Mouse (Mus musculus) kidney, postnatal 14 days (tissue): ENCODE measurements around the gene Lpp.
A peak's percentile ranks its signal among the peaks of the same experiment; 100 is the strongest.

Experiments
- DNase-seq: peaks from one replicate; pipeline ENCODE4 v3.0.0; 2022; ENCODE audit warnings: mixed read lengths

Gene Lpp

DNA sequence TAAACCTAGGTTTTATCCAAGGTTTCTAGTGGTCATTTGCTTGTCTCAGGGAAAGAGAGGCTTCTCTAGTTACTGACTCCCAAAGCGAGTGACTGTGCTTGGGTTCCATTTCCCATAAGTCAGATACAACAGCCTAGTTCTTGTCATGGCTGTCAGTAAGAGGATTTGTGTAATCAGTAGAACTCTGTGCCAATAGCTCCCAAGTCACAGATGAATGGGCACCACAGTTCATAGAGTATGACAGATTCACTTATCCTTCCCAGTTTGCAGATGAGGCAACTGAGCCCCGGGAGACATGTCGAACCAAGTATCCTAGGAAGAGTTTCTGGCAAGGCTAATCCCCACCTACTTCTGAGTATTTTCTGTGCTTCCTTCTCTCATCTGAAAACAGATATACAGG, 556.0 kb downstream of the Lpp start:
- no peak for DNase-seq

DNA sequence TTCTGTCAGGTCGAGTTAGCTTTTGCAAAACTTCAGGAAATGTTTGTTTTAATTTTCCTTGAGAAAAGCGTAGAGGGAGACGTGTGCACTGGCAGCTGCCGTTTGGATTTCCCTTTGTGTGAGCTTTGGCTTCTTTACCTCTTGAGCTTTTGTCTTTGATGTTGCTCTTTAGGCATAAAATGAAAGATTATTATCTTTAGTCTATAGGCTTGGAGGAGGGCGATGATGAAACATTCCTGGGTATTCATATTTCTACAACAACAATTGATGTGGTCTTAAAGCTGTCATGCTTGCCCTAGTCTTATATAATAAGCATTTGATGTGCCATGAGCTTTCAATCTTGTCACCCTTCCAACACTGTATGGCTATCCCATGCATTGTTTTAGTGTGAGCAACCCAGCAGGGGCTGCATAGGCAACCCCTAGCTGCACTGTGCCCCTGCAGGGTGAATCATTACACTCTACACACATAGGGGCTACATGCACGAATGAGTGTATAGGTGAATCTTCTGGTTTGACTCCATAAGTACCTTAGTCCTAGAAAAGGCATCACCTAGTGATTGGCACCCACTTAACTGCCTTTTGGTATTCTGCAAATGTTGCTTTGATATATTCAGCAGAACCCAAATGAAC, 556.9 kb downstream of the Lpp start:
- DNase-seq = no peak

DNA sequence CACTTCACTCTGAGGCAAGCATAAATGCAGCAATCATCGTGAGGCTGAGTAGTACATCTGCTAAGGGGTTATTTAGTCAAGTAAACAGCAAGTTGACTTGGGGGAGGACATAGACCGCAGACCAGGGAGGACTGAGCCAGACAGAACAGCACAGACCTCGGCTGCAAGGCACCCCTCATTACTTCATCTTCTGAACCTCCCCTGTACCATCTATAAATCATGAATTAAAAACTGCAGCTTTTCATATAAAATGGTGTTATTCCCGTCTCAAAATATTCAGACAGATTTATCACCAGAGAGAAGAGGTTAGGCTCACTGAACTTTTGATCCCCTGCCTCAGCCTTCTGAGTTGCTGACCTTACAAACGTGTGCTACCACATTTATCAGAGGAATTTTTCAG, 558.6 kb downstream of the Lpp start:
- DNase-seq = no peak

DNA sequence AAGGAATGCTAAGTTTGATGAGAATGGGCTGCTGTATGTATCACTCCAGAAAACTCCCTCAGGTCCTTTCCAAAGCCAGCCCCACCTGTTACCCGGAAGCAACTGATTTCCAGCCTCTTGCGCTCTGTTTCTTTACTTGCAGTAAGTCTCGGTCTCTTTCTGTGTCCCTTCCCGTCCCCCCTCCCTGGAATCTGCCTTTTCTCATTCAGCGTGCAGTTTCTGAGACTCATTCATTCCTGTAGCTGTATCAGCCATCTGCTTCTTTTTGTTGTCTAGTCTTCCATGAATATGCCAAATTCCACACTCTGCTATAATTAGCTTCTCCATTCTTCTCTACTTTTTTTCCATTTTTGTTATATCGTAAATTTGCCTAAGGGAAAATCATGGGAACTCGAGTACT, 561.7 kb downstream of the Lpp start:
- DNase-seq = no peak

DNA sequence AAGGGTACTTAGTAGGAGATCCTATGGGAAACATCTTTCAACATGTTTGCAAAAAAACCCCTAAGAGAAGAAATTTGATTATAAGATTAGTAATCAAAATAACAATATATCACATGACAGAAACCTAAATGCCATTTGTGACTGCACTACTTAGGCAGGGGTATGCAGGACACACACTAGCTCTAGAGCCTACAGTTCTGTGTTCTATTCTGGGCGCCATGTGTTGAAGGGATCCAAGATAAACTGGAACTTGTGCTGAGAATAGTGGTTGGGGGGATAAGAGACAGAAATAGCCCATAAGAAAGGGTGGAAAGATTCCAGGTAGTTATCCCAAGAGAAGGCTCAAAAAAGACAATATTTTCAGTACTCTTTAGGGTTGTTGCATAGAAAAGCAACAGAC, 565.4 kb downstream of the Lpp start:
- DNase-seq = no peak

DNA sequence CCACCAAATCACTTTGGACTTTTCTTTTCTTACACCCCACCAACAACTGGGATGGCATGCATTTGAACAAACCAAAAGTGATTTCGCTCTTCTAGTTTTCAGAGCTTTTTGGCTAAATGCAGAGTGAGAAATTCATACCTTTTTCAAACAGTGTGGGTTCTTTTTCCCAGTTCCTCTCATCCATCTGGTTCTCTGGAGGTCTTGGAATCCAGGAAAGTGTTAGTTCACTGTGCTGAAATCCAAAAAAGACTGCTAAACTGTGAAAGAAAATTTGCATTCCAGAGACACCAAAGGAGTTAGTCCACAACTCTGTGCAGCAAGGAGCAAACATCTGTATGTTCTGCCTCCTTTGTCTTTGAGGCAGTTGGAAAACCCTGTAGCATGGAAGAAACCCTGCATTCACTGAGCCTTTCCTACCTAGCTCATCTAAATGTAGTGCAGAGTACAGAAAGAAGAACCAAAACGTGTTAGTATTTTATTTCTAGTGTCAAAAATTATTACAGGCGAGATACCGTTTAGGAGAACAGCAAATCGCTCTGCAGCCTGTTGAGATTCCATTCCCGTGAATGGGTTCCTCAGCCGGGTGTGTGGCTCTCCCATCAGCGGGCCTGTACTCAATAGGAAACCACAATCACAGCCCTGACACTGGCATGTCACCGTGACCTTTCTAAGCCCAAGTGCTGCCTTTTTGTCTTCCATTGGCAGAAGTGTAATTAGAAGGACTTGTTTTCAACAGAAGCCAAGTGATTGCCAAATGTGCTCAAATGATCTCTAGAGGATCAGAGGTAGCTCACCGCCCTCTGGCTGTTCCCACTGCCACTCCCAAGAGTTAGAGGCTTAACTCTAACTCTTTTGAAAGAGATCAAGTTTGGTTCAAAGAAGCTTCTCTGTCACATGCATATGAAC, 567.8 kb downstream of the Lpp start:
- DNase-seq = no peak

DNA sequence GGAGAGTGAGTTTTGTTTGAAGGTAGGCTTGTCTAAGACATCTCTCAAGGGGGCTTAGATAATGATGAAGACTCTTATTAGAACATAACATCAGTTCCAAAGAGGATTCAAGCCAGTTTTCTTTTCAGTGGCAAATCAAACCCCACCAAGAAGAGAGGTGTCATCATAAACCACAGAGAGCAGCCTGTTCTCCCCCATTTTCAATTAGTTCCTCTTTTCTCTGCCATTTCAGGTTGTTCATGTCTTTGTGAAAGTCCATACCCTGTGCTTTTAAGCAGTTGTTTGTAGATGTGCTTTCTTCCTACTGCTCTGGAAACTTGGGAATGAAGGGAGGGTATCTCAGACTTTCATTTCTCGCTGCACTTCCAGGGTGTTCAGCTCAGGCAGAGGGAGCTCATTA, 571.0 kb downstream of the Lpp start:
- DNase-seq = no peak

DNA sequence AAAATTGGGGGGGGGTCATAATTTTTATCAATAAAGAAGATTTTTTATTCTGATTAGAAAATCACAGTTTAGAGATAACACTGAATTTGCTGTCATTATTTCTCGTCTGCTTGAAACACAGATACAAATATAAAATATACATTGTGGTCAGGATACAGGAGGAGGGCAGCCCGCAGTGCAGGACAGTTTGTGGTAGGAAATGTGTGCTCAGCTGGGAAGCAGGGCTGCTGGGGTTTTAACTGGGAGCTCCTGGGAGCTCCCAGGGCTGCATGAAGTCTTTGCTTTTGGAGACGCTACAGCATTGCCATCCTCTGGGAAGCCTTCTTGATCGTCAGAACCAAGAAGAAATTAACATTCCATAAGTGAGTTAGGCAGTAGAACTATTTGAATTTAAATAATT, 571.8 kb downstream of the Lpp start:
- no peak for DNase-seq

DNA sequence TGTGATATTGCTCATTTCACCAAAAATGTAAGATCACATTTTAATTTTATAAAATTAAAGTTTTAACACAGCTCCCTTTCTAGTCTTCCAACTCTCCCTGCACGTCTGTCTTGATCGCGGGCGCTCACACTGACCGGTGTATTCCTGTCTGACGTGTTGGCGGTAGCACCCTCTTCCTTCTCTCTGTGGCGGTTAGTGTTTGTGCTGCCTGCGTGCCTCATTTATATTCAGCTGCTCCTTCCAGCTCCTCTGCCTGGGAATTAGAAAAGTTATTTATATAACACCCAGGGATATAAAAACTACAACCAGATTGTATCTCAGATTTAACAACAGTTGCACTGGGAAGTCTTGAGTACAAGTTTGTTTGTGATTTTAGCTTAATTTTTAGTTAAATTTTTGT, 573.2 kb downstream of the Lpp start:
- no peak for DNase-seq

DNA sequence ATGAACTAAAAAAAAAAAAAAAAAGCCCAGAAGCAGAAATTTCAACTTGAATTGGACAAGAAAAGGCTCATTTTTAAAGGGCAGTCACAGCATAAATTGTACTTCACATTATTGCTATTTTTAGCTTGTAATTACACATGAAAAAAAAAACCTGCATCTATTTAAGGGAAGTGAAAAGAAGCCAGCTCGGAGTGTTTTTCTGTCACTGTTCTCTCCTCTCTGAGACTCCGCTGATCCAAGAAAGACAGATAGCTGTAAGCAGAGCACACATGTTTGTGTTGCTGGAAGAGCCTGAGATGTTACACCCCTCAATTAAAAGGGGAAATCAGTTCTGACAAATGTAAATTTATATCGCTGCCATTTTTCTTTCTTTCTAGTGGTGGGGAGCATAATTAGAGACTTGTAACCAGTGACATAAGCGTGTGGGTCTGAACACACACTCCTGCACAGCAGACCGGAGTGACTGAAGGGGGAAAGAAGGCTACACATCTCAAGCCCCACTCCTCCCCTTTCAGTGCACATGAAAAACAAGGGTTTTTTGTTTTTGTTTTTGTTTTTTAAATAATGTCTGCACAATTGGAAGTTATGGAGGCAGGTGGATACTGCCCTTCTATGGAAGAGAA, 579.8 kb downstream of the Lpp start:
- DNase-seq = no peak

DNA sequence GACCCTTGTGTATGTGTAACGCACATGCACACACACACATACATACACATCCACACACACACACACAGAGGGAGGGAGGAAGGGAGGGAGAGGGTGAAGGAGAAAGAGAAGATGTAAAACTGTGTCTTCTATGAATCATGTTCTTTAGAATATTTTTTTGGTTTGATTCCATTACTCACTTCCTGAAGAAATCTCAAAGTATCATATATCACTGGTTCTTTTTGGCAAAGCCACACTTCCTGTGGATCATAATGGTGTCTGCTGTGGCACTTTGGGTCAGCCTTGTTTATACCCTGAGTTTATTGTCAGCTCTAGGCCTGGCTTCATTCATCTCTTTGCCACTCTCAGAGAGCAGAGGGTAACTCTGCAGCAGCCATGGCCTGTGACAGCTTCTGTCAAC, 584.5 kb downstream of the Lpp start:
- no peak for DNase-seq

DNA sequence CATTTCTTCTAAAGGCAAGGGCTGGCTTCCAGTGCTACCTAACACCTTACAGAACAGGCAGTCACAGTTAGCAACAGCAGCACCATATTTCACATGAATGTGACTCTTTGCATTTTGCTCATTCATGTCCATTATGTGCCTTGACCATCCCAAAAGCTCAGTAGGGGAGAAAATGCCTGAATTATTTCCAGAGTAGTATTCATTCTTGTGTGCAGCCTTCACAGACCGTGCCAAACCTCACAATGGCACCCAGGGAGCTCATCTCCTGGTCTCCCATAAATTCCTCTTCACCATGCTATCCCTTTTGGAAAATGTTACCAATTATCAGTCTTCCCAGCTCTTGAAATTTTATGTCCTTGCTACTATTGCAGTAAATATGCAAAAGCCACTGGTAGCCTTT, 584.9 kb downstream of the Lpp start:
- DNase-seq = no peak

DNA sequence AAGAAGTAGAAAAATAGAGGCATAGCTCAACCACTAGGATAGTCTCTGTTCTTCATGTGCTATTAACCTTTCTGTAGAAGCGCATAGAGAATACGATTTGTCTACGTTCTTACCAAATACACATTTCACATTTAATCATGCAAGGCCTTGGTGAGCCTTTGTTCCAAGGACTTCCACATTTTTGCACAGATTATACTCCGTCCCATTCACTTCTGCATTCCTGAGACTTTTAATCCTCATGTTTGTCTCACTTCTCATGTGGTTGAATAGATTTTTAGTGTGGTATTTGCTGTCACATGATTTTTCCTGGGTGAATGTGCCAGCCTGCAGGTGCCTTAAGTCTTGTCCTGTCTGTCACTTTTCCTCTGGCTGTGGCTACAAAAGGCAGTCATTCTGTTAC, 586.1 kb downstream of the Lpp start:
- no peak for DNase-seq

DNA sequence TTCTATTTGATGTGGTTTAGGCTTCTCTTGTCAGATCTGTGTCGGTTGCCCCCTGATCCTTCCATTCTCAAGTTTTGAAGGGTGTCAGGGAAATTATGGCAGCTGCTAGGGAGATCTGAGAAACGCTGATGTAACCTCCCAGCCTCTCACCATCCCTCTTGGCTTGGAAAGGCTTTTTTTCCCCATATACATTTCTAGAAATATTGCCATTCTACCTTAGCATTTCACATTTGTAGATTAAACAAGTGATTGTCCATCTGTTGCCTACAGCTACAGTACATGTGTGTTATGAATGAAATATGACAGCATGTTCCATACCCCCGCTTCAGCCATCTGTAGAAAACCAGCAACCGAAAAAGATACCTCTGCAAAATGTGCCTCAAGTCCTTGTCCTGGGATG, 589.5 kb downstream of the Lpp start:
- no peak for DNase-seq

DNA sequence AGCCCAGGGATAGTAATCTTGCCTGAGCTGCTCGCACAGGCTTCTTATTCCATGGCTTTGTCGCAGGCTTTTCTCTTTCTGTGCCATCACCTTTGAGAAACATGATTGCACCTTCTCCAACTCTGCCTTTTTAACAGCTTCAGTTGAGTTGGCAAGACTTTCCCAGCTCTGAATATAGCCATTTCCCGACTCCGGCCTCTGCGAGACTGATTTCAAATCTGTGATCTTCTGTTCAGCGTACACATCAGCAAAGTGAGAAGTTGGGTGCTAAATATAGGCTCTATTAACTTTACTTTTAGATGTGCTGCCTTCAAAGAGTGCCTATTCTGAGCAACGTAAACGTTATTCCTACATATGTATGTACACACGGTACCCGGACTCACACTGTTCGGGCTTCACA, 597.0 kb downstream of the Lpp start:
- no peak for DNase-seq

DNA sequence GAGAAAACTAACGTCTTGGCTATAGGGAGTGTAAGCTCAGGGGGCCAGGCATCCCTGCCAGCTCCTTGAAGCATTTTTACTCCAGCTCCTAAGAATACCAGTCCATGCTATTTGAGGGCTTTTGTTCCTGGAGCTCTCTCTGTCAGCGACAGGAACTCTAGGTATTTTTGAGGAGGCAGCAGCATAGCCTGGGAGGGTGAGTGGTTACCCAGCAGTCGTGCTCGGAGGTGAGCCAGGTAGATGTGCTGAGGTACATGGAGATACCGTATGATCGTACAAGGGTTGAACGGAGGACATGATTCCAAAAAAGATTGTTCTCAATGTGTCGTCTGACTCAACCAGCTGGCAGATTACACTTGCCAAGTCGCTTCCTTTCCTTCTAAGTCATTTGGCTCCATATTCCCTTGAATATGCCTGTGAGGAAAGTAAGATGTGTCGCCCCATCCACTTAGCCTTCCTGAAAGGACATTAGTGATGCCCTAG, 597.8 kb downstream of the Lpp start:
- no peak for DNase-seq

DNA sequence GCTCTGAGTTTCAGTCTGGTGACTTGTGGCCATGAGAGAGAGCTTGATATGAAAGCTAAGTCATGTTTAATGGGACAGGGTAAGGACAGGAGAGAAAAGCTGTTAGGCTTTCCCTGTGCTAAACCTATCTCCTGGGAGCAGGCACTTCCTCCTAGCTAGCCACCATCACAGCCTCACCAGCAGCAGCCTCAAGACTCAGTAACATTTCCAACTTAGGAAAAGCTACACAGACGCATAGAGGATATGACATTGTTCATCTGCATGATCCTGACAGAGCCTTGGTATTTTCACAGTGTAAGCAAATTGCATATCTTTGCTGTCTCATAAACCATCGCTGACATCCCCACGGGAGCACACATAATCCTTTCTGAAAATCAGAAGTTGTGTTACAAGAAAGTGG, 598.7 kb downstream of the Lpp start:
- no peak for DNase-seq

DNA sequence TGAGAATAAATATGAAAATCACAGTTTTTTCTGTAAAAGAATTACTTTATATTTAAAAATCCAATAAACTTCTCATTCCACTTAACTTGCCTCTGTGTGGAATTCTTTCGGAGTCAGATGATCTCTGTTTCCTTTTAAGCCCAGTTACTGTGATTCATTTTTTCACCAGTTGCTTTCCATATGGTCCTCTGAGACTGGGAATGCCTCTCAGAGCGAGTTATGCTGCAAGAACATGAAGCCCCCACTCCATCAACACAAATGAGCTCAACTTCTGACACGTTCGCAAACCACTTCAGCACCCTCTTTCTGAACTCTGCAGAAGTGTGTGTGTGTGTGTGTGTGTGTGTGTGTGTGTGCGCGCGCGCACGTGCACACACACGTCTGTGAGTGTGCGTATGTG, 599.2 kb downstream of the Lpp start:
- no peak for DNase-seq

DNA sequence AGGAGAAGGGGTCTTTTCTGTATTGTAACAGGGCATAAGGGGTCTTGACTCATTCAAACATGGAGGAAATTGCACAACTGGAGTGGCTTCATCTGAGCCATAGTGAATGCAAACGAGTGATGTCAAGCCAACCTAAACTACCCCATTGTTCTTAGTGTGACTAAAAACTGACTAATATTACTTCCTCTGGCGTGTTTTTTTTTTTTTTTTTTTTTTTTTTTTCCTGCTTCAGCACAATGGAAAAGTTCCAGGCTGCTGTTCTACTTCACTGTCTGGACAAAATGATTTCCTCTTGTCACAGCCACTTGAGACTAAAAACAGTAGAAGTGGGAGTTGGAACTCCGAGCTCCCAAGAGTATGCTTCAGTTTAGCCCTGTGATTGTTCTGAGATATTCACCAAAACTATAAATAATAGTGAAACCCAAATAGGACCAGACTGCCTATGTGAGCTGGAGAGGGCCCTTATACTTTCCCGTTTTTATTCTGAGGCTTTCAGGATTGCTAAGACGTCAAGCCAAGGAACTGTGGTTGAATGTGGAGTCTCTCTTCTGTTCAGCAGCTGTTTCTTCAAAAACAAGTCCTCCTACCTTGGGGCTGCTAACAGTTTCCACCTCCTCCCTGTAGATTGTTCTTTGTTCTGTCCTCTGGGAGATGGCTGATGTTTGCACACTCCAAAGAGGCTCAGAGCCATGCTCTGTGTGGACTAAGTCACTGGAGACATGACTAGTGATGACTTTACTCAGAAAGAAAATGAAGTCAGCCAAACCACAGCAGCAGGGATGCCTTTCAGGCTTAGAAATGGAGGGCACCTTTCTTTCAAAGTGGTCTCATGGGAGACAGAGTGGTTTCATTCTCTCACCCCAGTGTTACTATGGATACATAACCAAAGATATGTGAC, 617.9 kb downstream of the Lpp start:
- peak; percentile 32 for DNase-seq

DNA sequence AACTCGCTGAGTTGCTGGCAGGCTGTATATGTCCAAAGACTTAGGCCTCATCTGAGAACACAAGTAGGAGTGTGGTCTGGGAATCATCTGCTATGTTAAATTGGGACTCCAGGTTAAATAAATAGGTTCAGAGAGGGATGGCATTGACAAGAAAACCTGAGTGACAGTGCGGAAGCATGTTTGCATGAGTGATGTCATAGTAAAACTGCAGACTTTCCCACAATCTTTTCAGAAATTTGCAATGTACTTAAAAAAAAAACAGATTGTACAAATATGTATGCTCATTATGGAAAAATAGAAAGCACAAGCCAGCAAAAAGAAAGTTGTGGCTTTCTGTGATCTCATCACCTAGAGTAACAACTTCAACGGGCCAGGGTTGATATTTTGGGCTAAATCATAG, 619.6 kb downstream of the Lpp start:
- no peak for DNase-seq

DNA sequence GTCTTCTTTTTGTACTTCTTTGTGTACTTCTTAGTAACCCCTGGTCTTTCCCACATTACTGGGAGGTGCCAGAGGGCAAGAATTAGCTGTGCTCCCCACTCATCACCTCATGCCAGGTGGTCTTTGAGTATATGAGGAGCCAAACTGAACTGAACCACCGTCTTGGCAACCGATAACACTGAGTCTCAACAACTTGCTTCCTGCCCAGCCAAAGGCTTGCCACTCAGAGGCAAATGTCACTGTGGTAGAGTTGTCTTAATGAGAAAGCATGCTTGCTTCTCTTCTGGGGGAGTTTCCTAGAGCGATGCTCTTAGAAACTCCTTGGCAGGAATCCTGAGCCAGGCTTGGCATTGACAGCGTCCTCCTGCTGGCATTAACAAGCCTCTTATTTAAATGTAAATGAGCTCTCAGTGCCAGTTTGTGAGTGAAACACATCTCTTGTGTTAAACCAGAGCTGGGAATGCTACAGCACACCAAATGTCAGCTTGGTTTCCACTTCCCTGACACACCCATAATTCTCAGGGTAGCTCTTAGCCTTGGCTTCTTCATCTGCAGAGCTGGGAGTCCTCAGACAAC, 623.0 kb downstream of the Lpp start:
- peak; percentile 48 for DNase-seq

DNA sequence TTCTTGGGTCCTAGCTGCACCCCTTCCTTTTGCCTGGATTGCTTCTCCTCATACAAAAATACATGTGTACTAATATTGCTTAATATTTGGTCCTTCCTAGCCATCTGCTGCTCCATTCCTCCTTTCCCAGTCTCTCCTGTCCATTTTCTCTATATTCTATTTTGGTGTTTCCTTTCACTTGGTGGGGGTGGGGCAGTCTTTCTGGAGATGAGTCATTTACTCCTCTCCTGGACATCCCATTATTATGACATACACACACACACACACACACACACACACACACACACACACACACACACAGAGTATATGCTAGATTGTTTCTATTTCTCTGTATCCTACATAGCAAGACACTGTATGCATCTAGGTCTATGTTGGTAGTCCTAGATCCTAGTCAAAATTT, 623.7 kb downstream of the Lpp start:
- no peak for DNase-seq
